Mouse (Mus musculus) cortical plate, adult 2 months (tissue): ENCODE data around the gene Slc38a3.

ENCODE experiments used
- CTCF ChIP-seq: fragments of 200-500 bp; IDR thresholded peaks from 2 replicates; pipeline ENCODE4 v1.5.1; 2011; ENCODE audit warnings: mild to moderate bottlenecking, control low read depth, low read length; ENCODE audit not compliant: insufficient read depth; ENCODE audit errors: extremely low read depth
- POLR2A ChIP-seq: fragments of 200-500 bp; IDR thresholded peaks from 2 replicates; pipeline ENCODE4 v1.6.1; 2011; ENCODE audit warnings: mild to moderate bottlenecking, low read length, control low read depth; ENCODE audit not compliant: insufficient read depth; ENCODE audit errors: extremely low read depth

- TF ChIP-seq POLR2A (no peak), CTCF (no peak; the same call in 1 of the 2 replicates)
Measured at GRCm38 (mm10) chr9:107612945-107613569, 56.3 kb downstream of the Slc38a3 start.
